Mouse (Mus musculus) testis, adult 2 months (tissue): ENCODE results near the gene Atl2. TPM values are rescaled to one million over a fixed set of nuclear protein-coding genes. Genes with fewer than 3 reads are reported as not detected.

Experiments
- H3K27ac ChIP-seq: fragments of 200-500 bp; 2 replicates; pipeline ENCODE4 v1.5.1; 2012; ENCODE audit warnings: low read depth, low read length; ENCODE audit not compliant: control insufficient read depth, insufficient read depth
- H3K27me3 ChIP-seq: fragments of 200-500 bp; 2 replicates; pipeline ENCODE4 v1.6.1; 2012; ENCODE audit warnings: mild to moderate bottlenecking, low read length, moderate library complexity; ENCODE audit not compliant: control insufficient read depth, insufficient read depth
- H3K36me3 ChIP-seq: fragments of 200-500 bp; 2 replicates; pipeline ENCODE4 v1.6.1; 2012; ENCODE audit warnings: mild to moderate bottlenecking, low read length; ENCODE audit not compliant: control insufficient read depth, insufficient read depth
- H3K4me1 ChIP-seq: fragments of 200-500 bp; 2 replicates; pipeline ENCODE4 v1.6.1; 2012; ENCODE audit warnings: low read length; ENCODE audit not compliant: control insufficient read depth, insufficient read depth
- H3K4me3 ChIP-seq: fragments of 200-500 bp; 2 replicates; pipeline ENCODE4 v1.5.1; 2012; ENCODE audit warnings: low read depth, mild to moderate bottlenecking, low read length, moderate library complexity, mixed read lengths; ENCODE audit not compliant: control insufficient read depth
- CTCF ChIP-seq: fragments of 200-500 bp; IDR thresholded peaks from 2 replicates; pipeline ENCODE4 v1.5.1; 2012; ENCODE audit warnings: low read depth, mild to moderate bottlenecking, inconsistent platforms, low read length, moderate library complexity; ENCODE audit not compliant: control insufficient read depth, insufficient read depth, insufficient replicate concordance
- POLR2A ChIP-seq: fragments of 200-500 bp; IDR thresholded peaks from 2 replicates; pipeline ENCODE4 v1.6.1; 2012; ENCODE audit warnings: low read depth, mild to moderate bottlenecking, inconsistent platforms, low read length, moderate library complexity; ENCODE audit not compliant: control insufficient read depth
- polyA plus RNA-seq: library from polyadenylated mRNA; depleted of rRNA; stranded (reverse); fragments of >200 nt; gene quantifications from 2 replicates; pipeline ENCODE4 v1.2.3, GENCODE M21; 2012

The Atl2 gene
- polyA plus RNA-seq, 1 experiment = 19.9 TPM

DNA sequence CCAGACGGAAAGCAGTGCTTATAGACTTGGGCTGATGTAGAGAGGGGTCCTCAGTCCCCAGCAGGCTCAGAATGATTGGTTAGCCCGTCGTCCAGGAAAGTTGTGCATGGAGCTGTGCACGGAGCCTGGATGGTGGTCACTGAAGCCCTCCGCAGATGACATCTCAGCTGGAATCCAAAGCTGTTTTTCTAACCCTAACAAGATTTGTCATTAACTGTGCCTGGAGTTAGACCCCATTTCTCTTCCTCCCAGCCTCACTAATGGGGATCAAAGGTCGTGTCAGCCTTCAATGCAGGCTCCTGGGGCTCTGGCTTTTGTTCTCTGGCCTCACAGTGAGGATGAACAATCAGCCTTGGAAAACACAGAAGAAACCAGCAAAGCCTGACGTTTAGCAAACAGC, 77.9 kb downstream of the Atl2 start:
- Histone ChIP-seq H3K4me3 (no peak overlapping the region), H3K4me1 (no peaks in the 10 kb centered on the region), H3K36me3 (no peaks in the 10 kb centered on the region), H3K27ac (no peak overlapping the region), H3K27me3 (no peaks in the 10 kb centered on the region)
- TF ChIP-seq POLR2A (no peak), CTCF (no peak)

DNA sequence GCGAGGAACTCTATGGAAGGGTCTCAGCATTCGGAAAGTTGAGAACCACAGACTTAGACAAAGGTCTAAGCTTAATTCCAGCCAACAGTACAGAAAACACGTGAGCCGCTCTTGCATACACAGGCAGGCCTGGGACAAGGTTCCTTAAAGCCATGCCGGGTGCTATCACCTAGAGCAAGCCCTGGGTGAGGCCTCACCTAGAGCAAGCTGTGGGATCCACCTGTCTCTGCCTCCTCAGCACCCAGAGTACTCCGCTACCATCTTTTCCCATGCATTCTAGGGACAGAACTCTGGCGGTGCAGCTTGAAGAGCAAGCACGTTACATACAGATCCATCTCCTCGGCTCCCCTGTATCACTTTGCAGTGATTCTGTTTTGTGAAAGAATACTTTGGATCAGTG, 78.4 kb downstream of the Atl2 start:
- Histone ChIP-seq H3K4me3 (no peak overlapping the region), H3K4me1 (no peaks in the 10 kb centered on the region), H3K36me3 (no peaks in the 10 kb centered on the region), H3K27me3 (no peaks in the 10 kb centered on the region), H3K27ac (no peak overlapping the region)
- no peak for TF ChIP-seq CTCF
- TF ChIP-seq POLR2A = no peak

DNA sequence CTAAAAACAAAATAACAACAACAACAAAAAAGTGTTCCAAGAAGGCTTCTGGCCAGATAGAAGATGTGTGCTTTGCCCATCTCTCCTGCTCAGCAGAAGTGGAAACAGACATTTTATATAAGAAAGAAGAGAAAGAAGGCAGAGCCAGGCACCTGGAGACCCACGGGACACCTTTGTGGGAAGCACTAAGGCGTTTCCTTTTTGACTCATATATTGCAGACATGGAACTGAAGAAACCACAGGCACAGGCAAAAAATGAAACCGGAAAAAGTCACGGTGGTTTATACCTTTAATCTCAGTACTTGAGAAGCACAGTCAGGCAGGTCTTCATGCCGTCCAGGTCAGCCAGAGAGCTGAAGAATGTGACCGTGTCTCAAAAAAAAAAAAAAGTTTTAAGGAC, 79.0 kb downstream of the Atl2 start:
- Histone ChIP-seq H3K4me3 (no peak overlapping the region), H3K4me1 (no peaks in the 10 kb centered on the region), H3K27me3 (no peaks in the 10 kb centered on the region), H3K36me3 (no peaks in the 10 kb centered on the region), H3K27ac (no peak overlapping the region)
- TF ChIP-seq POLR2A (no peak), CTCF (no peak)

DNA sequence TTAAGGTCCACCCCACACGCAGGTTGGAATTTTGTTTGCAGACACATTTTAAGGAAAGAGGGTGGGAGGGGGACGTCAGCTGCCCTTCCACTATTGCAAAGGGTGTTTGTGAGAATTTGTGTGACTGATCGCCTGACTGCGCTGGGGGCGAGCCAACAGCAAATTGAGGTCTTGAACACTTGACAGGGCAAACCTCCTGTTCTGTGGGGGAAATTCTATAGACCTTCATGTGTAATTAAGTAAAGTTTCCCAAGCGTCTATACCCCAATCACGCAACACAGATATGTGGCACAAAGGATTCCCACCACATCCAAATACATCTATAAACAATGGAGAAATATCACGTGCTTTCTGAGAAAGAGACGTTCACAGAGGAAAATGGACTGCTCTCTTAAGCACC, 85.5 kb downstream of the Atl2 start:
- no peak overlapping the region for H3K4me3 ChIP-seq
- H3K4me1 ChIP-seq = no peaks in the 10 kb centered on the region
- TF ChIP-seq CTCF = no peak
- no peak for TF ChIP-seq POLR2A
- H3K36me3 ChIP-seq = no peaks in the 10 kb centered on the region
- no peaks in the 10 kb centered on the region for H3K27me3 ChIP-seq
- H3K27ac ChIP-seq = no peak overlapping the region

DNA sequence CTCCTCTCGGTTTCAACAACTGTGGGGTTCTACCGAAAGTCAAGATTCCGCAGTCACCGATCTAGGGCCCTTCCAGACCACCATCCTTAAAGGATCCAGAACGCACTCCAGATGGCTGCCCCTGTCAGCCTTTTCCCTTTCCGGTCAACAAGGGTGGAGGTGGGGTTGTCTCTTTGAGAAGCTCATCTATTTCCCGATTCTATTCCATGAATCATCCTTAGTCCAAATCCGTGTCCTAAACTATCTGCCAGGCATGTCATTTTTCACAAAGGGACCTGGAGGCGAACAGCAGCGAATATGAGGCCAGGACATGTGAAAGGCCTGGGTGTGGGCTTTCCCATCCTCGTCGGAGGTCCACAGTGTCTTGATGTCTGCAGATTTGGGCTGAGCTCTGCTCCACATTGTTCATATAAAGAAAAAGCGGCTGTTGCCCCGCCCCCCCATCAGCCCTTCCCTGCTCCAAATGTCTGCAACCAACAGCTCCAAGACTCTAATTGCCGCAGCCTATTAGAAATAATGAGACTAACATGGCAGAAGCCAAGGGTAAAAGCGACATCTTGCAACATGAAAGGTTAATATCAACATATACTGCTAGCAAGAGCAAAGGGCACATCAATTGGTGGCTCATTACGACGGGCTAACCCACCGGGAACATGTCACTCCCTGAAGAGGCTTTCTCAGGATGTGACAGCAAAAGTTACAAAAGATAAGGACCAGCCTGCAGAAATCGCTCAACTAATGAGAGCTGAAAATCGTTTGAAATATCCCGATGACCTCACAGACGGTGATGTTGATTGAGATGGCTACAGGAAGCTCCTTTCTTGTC, 86.2 kb downstream of the Atl2 start:
- H3K27me3 ChIP-seq = no peaks in the 10 kb centered on the region
- no peaks in the 10 kb centered on the region for H3K36me3 ChIP-seq
- no peak overlapping the region for H3K4me3 ChIP-seq
- no peak overlapping the region for H3K27ac ChIP-seq
- TF ChIP-seq POLR2A = no peak
- TF ChIP-seq CTCF = no peak
- H3K4me1 ChIP-seq = no peaks in the 10 kb centered on the region

DNA sequence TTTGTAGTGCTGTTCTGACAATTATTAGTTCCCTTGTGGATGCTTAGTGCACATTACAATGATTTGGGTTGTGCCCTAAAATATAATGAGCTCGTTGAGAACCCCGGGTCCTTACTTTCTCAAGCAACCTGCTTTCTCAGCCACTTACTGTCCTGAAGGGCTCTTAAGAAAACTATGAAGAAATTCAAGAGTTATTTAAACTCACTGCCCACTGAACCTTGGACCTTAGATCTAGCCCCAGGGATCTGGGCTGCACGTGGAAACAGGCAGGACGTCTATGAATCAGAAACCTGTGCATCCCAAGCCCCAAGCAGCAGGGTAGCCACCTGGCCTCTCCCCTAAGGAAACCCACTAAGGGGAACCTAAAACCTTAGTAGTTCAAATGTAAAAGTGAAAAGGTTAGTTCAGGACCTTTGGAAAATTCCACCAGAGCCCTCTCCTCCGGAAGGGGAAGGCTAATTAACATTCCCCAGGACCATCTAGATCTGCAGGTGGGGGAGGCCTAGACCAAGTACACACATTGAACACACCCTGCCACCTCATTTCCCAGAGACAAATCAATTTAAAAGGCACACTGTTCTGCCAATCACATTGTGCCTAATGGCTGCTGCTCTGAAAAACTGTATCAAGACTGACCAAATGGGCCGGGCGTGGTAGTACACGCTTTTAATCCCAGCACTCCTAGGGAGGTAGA, 88.5 kb downstream of the Atl2 start:
- Histone ChIP-seq H3K27me3 (no peaks in the 10 kb centered on the region), H3K27ac (no peak overlapping the region), H3K4me1 (no peaks in the 10 kb centered on the region)

DNA sequence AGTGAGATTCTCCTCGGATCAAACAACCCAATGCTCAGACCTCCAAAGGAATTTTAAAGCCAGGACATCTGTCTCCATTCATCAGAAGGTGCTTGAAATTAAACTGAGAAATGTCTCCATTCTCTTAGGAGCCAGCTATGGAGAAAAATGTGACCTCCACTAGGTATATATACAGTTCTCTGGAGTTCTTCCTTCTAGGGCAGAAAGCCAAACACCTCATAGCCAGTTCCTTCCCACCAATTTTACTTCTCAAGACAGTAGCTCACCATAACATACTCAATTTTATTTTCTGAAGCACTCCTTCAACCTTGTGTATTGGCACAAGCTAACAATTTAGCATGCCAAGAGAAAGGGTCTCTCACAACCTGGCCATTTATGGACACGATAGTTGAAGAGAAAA, 91.2 kb downstream of the Atl2 start:
- Histone ChIP-seq H3K4me3 (no peak overlapping the region), H3K36me3 (no peaks in the 10 kb centered on the region), H3K27me3 (no peaks in the 10 kb centered on the region), H3K27ac (no peak overlapping the region), H3K4me1 (no peaks in the 10 kb centered on the region)
- no peak for TF ChIP-seq CTCF
- TF ChIP-seq POLR2A = no peak

More for the DNA sequence above, 88.5 kb downstream of the Atl2 start:
- TF ChIP-seq POLR2A (no peak), CTCF (no peak)
- Histone ChIP-seq H3K36me3 (no peaks in the 10 kb centered on the region), H3K4me3 (no peak overlapping the region)
